Mouse (Mus musculus): Measurements from ENCODE around the gene Cpe.

Cpe gene

GRCm38 (mm10) chr8:64548054-64548850 is 144.6 kb downstream of the Cpe start:
- no peak for DNase-seq (ENCODE audit: low spot score)

DNA sequence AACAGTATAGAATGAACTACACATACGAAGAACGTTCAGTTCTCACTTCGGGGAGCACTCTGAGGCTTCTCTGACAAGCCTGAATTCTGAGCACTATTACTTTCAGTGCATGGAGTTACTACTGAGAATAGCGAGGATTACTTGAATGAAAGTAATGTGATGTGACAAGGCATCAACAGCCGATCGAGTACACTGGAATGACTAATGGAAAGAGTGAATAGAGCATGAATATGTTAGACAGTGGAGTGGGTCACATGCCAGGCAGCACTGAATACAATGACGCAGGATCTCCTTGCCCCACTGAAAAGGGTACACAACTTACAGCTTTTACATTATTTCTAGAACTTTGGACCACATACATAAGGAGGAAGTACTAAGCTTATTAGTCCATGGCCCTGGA is 149.4 kb downstream of the Cpe start:
- no peak for DNase-seq (ENCODE audit: low spot score)

Measured in testis, postnatal 10 days (tissue).